Mouse (Mus musculus): ENCODE data around the gene Reps1.
"Not testable (repeated sequence)": the region's sequence is repeated elsewhere in the genome, so short reads cannot be mapped to it uniquely, and the experiment has no call there.

The Reps1 gene

GRCm38 (mm10) chr10:18064606-18065228 is 9.1 kb downstream of the Reps1 start:
- no peak for DNase-seq (ENCODE audit: low spot score in 2 of 2)

GRCm38 (mm10) chr10:18066031-18066439 is 10.4 kb downstream of the Reps1 start:
- no peak for DNase-seq (ENCODE audit: low spot score in 2 of 2)

GRCm38 (mm10) chr10:18067761-18068446 is 12.2 kb downstream of the Reps1 start:
- no peak for DNase-seq (ENCODE audit: low spot score in 2 of 2)

DNA sequence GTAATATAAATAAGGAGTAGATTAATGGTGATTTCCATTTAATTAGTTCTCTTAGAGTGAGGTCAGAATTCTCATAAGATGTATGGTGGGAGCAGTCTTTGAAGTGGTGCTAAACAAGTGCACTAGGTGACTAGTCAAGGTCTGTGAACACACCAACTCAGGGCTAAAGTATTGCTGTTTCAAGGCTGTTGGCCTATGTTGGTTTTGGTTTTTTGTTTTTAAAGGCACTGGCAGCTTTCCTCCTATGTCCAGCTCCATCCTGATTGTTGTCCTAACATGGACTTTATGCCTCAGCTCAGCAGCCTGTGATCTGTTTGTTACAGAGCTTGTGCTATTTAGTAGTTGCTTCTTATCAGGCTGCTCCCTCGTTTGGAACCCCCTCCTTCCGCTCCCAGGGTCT is 13.2 kb downstream of the Reps1 start:
- DNase-seq (ENCODE audit: low spot score in 2 of 2) = no peak

- DNase-seq (ENCODE audit: low spot score in 2 of 2) = no peak
Observed at GRCm38 (mm10) chr10:18069576-18069975, 13.9 kb downstream of the Reps1 start.

- no peak for DNase-seq (ENCODE audit: low spot score in 2 of 2)
Observed at GRCm38 (mm10) chr10:18070144-18070543, 14.5 kb downstream of the Reps1 start.

GRCm38 (mm10) chr10:18070616-18071015 is 15.0 kb downstream of the Reps1 start:
- DNase-seq (ENCODE audit: low spot score in 2 of 2) = peak; percentile 5 to 11

- DNase-seq (ENCODE audit: low spot score in 2 of 2) = no peak
Observed at GRCm38 (mm10) chr10:18072871-18073270, 17.2 kb downstream of the Reps1 start.

DNA sequence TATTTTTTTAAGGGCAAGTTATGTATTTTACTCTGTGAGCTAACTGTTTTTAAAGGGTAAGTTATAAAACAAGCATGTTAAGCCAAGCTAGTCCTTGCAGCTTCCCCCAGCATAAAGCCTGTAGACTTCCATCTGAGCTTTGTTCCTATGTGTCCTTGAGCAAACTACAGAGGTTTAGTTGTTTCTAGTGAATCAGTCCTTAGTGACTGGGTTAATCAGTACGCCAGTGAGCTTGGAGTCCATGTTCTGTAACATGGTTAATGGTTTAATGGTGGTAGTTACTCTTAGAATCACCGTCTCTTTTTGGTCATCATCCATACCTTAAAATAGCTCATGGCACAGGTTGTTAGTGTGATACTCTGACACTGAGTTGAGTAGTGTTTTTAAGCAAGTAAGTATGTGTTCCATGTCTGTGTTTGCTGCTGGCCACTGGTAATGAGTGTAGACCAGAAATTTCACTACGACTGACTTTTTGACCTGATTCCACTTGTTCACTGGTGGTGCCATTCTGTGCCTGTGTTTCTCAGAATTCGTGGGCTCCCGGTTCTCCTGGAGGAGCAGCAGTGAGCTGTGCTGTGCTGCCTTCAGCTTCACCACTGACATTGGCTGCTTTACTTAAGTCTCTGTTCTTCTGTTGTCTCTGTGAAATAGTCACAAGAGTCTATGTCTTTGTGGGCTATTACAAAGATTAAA is 18.9 kb downstream of the Reps1 start:
- DNase-seq (ENCODE audit: low spot score in 2 of 2) = no peak

DNA sequence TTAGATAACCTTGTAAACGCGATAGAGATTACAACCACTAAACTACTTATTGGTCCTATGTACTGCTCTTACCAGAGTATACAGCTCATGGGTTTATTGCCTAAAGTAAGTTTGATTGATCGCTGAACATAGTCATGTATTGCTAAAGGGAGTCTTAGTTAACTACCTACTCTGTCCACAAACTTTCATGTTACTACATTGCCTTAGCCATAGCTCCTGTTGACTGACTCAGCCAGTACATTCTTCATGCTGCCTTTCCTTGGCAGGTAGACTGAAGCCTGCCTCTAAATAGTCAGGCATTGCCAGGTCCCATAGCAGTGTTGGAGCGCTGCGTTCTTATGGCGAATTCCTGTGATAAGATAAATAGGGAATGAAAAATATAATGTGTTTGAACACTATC is 20.2 kb downstream of the Reps1 start:
- no peak for DNase-seq (ENCODE audit: low spot score in 2 of 2)

DNA sequence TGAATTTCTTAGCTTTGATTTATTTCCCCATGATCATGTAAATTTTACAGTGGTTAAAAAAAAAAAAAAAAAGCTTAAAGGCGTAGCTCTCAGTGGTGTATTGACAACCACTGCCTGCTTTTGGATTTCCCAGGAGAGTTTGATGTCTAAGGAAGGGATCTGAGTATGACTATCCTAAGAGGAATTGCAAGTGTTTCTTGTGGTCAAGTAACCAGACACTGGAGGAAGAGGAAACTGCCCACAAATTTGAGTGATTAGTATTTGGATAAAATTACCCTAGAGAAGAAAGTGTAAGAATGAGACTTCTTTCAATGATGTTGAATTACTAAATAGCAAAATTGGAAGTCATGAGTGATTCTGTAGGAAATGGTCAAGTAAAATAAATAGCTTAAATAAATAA is 25.9 kb downstream of the Reps1 start:
- no peak for DNase-seq (ENCODE audit: low spot score in 2 of 2)

GRCm38 (mm10) chr10:18082772-18083171 is 27.1 kb downstream of the Reps1 start:
- no peak for DNase-seq (ENCODE audit: low spot score in 2 of 2)

GRCm38 (mm10) chr10:18090691-18091090 is 35.0 kb downstream of the Reps1 start:
- no peak for DNase-seq (ENCODE audit: low spot score in 2 of 2)

DNA sequence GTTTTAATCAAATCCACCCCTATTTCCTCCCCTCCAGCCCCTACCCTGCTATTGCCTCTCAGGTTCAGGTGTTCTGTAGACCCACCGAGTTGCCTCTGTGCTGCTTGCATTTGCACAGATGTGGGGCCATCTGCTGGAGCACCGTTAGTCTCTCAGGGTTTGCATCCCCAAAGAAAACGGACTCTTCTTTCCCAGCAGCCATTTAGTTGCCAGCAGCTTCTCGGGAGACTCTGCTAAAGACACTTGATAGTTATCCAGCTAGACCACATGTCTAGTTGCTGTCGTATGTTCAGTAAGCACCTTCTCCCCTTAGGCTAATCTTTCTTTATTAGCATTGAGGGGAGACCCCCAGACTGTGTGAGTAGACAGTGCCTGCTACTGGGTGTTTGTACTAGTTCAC is 46.5 kb downstream of the Reps1 start:
- no peak for DNase-seq (ENCODE audit: low spot score in 2 of 2)

DNA sequence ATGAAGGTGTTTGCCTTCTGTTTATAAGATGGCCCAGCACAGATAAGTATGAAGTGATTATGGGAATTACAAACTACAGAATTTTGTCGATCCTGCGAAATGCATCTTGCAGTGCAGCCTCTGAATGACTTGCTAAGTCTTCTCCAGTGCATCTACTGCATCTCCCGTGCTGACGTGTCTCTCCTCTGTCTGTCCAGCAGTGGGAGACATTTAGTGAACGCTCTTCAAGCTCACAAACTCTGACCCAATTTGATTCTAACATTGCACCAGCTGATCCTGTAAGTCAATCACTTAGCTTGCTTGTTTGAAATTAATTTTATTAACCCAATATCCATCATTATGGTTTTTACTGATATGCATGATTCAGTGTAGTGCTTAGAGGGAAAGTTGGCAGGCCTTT is 51.8 kb downstream of the Reps1 start:
- DNase-seq (ENCODE audit: low spot score in 2 of 2) = no peak

- DNase-seq (ENCODE audit: low spot score in 2 of 2) = no peak
Observed at GRCm38 (mm10) chr10:18110940-18111339, 55.3 kb downstream of the Reps1 start.

GRCm38 (mm10) chr10:18113473-18114093 is 57.9 kb downstream of the Reps1 start:
- DNase-seq (ENCODE audit: low spot score in 2 of 2) = no peak

GRCm38 (mm10) chr10:18118336-18118735 is 62.7 kb downstream of the Reps1 start:
- no peak for DNase-seq (ENCODE audit: low spot score in 2 of 2)

DNA sequence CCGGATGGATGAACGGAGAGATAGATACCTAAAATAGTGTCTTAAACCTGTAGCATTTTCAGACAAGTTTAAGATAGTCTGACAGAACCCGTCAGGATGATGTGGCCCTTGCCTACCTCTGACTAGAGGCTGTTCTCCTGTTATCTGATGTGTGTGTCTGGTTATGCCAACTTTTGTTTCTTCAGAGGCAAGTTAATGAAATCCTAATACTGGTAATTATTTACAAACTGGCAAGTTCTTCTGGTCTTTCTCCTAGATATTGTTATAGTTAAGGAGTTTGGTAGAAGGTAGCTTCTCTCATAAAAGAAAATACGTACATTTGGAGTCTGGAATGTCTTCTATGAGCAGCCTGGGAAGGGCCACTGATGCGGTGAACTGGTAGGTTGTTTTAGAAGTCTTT is 74.6 kb downstream of the Reps1 start:
- DNase-seq (ENCODE audit: low spot score in 2 of 2) = no peak

DNA sequence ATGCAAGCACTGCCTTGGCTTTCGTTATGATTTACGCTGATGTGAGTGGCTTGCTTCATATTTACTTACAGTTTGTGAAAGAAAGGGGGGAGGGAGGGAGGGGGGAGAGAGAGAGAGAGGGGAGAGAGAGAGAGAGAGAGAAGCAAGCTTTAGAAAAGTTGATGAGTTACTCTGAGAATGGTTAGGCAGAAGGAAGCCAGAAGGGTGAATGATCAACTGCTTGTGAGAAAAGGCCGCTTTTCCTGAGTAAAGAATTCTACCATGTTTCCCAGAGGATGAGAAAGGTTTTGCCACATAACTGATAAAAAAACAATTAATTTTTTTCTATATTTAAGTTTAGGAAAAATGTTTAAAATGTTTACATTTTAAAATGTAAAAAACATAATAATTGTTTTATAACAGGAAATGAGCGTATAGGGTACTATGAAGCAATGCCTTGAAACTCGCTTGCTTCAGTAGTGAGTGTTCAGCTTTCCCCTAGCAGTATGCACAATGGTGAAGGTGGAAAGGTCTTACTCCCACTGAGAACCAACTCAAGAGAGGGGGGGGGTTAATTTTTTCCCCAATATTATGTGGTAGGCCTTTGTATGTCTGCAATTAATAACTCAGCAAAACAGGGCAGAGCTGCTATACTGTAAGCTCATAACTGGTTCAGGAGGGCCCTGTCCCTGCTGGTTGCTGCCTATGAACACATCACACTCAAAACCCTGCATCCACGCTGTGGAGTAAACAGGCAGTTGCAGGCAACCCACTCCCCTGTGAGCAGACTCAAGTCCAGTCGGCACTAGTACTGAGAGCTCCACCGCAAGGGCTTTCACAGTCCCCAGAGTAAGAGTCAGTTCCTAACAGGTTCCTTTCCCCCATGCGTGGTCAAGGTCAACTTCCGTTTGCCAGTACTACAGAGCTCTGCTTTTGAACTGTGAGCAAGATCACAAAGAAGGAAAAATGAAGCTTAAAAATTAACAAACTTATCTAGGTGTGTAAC is 76.3 kb downstream of the Reps1 start:
- DNase-seq (ENCODE audit: low spot score in 2 of 2) = no peak

- DNase-seq (ENCODE audit: low spot score in 2 of 2) = not testable (repeated sequence)
Observed at GRCm38 (mm10) chr10:18138853-18139503, 83.3 kb downstream of the Reps1 start.

Measured in spleen, postnatal 36 days (tissue).